Mouse (Mus musculus): ENCODE data around the gene Slc4a1ap.
"Not testable (repeated sequence)": the region's sequence is repeated elsewhere in the genome, so short reads cannot be mapped to it uniquely, and the experiment has no call there.

Slc4a1ap gene

GRCm38 (mm10) chr5:31567951-31568657 lies 41.3 kb downstream of the Slc4a1ap start:
- DNase-seq (ENCODE audit: low spot score), result no peak

- DNase-seq (ENCODE audit: low spot score), result no peak
These were observed 44.3 kb downstream of the Slc4a1ap start for GRCm38 (mm10) chr5:31571023-31571608.

- no peak for DNase-seq (ENCODE audit: low spot score)
These were observed 46.9 kb downstream of the Slc4a1ap start for GRCm38 (mm10) chr5:31573722-31574121.

- DNase-seq (ENCODE audit: low spot score), result peak; percentile 59
These were observed 49.8 kb downstream of the Slc4a1ap start for GRCm38 (mm10) chr5:31576539-31576975.

GRCm38 (mm10) chr5:31581263-31581662 lies 54.5 kb downstream of the Slc4a1ap start:
- DNase-seq (ENCODE audit: low spot score), result no peak

GRCm38 (mm10) chr5:31581932-31582331 lies 55.1 kb downstream of the Slc4a1ap start:
- DNase-seq (ENCODE audit: low spot score), result no peak

- DNase-seq (ENCODE audit: low spot score), result no peak
These were observed 56.5 kb downstream of the Slc4a1ap start for GRCm38 (mm10) chr5:31583261-31583660.

GRCm38 (mm10) chr5:31585526-31585925 lies 58.7 kb downstream of the Slc4a1ap start:
- no peak for DNase-seq (ENCODE audit: low spot score)

- DNase-seq (ENCODE audit: low spot score), result no peak
These were observed 61.2 kb downstream of the Slc4a1ap start for GRCm38 (mm10) chr5:31588016-31588415.

- not testable (repeated sequence) for DNase-seq (ENCODE audit: low spot score)
These were observed 61.9 kb downstream of the Slc4a1ap start for GRCm38 (mm10) chr5:31588672-31589071.

GRCm38 (mm10) chr5:31589711-31590319 lies 63.0 kb downstream of the Slc4a1ap start:
- DNase-seq (ENCODE audit: low spot score), result no peak

GRCm38 (mm10) chr5:31591122-31591521 lies 64.3 kb downstream of the Slc4a1ap start:
- no peak for DNase-seq (ENCODE audit: low spot score)

- no peak for DNase-seq (ENCODE audit: low spot score)
These were observed 69.1 kb downstream of the Slc4a1ap start for GRCm38 (mm10) chr5:31595868-31596267.

GRCm38 (mm10) chr5:31596481-31597429 lies 70.0 kb downstream of the Slc4a1ap start, which contains the start of gene Mrpl33:
Gene Mrpl33, plus strand, starts transcription at chr5:31596935.
- peak; percentile 69 for DNase-seq (ENCODE audit: low spot score)

GRCm38 (mm10) chr5:31597430-31597944 lies 70.7 kb downstream of the Slc4a1ap start:
- no peak for DNase-seq (ENCODE audit: low spot score)

GRCm38 (mm10) chr5:31598121-31598520 lies 71.3 kb downstream of the Slc4a1ap start:
- DNase-seq (ENCODE audit: low spot score), result no peak

GRCm38 (mm10) chr5:31598579-31598978 lies 71.8 kb downstream of the Slc4a1ap start:
- DNase-seq (ENCODE audit: low spot score), result peak; percentile 61

GRCm38 (mm10) chr5:31599161-31599560 lies 72.4 kb downstream of the Slc4a1ap start:
- DNase-seq (ENCODE audit: low spot score), result no peak

GRCm38 (mm10) chr5:31601162-31601722 lies 74.4 kb downstream of the Slc4a1ap start:
- DNase-seq (ENCODE audit: low spot score), result no peak

- peak; percentile 75 for DNase-seq (ENCODE audit: low spot score)
These were observed 75.6 kb downstream of the Slc4a1ap start for GRCm38 (mm10) chr5:31602377-31602776.

GRCm38 (mm10) chr5:31603766-31604165 lies 77.0 kb downstream of the Slc4a1ap start:
- no peak for DNase-seq (ENCODE audit: low spot score)

Data from urinary bladder, postnatal 14 days (tissue).